Mouse (Mus musculus) heart, adult 2 months (tissue): ENCODE results near the gene Mbnl2. TPM values are rescaled to one million over a fixed set of nuclear protein-coding genes. Genes with fewer than 3 reads are reported as not detected.

Experiments
- DNase-seq, 2 experiments: peaks; one replicate each; pipeline ENCODE4 v3.0.0; 2021
- H3K27ac ChIP-seq: fragments of 200-600 bp; 2 replicates; pipeline ENCODE4 v1.8.1; 2022
- H3K27me3 ChIP-seq: fragments of 200-500 bp; 2 replicates; pipeline ENCODE4 v1.6.1; 2012; ENCODE audit warnings: mild to moderate bottlenecking, low read length, inconsistent platforms, mixed read lengths; ENCODE audit not compliant: control insufficient read depth, insufficient read depth
- H3K36me3 ChIP-seq: fragments of 200-500 bp; 2 replicates; pipeline ENCODE4 v1.6.1; 2012; ENCODE audit warnings: low read length, inconsistent platforms; ENCODE audit not compliant: control insufficient read depth, insufficient read depth
- H3K4me1 ChIP-seq: fragments of 200-500 bp; 2 replicates; pipeline ENCODE4 v1.6.1; 2011; ENCODE audit warnings: low read length; ENCODE audit not compliant: control insufficient read depth, insufficient read depth
- H3K4me3 ChIP-seq: fragments of 200-600 bp; 2 replicates; pipeline ENCODE4 v1.8.1; 2022
- H3K79me2 ChIP-seq: fragments of 200-500 bp; replicated peaks from 2 replicates; pipeline ENCODE4 v1.6.1; 2012; ENCODE audit warnings: mild to moderate bottlenecking, inconsistent platforms, low read length, moderate library complexity, mixed read lengths; ENCODE audit not compliant: control insufficient read depth, insufficient read depth
- H3K9ac ChIP-seq: fragments of 200-500 bp; 2 replicates; pipeline ENCODE4 v1.6.1; 2012; ENCODE audit warnings: low read depth, mild to moderate bottlenecking, control low read depth, inconsistent platforms, low read length, mixed read lengths
- CTCF ChIP-seq: fragments of 200-600 bp; IDR thresholded peaks from 2 replicates; pipeline ENCODE4 v1.8.1; 2022; ENCODE audit warnings: antibody characterized with exemption, mild to moderate bottlenecking, moderate library complexity
- EP300 ChIP-seq: fragments of 200-500 bp; IDR thresholded peaks from 2 replicates; pipeline ENCODE4 v1.6.1; 2011; ENCODE audit warnings: low read depth, low read length, control low read depth; ENCODE audit not compliant: insufficient read depth
- POLR2A ChIP-seq: fragments of 200-500 bp; IDR thresholded peaks from 2 replicates; pipeline ENCODE4 v1.6.1; 2011; ENCODE audit warnings: mild to moderate bottlenecking, low read depth, low read length, control low read depth; ENCODE audit not compliant: insufficient read depth
- WGBS: fragments of 180-500 bp; shearing (Covaris S2); methylation state at CpG from one replicate; pipeline ENCODE4 v1.1.7; 2018; 5-methylcytosine and 5-hydroxymethylcytosine counted together
- intact Hi-C: fragments of 180-260 bp; cut with DNase I; formaldehyde crosslinking; loops from one replicate; pipeline ENCODE4 v1.15.1; 2025
- polyA plus RNA-seq: library from polyadenylated mRNA; depleted of rRNA; stranded (reverse); fragments of >200 nt; gene quantifications from 2 replicates; pipeline ENCODE4 v1.2.3, GENCODE M21; 2012
- total RNA-seq, 2 experiments: library from RNA; stranded (reverse); gene quantifications; 2 replicates each; pipeline ENCODE4 v1.2.3; 2021

Gene Mbnl2
- total and polyA plus RNA-seq, 3 experiments = 91.1 to 258 (median 221) TPM

- 0 out of 2 replicates have a peak, but pooled peaks have one; percentile 38 for TF ChIP-seq EP300
- TF ChIP-seq POLR2A = no peak
- peak; percentile 40 for TF ChIP-seq CTCF
- DNase-seq = no peak
- Histone ChIP-seq H3K4me1 (peaks cover 2% of the 10 kb centered on the region; the same call in 1 of the 2 replicates), H3K9ac (no peak overlapping the region), H3K27ac (no peak overlapping the region), H3K4me3 (no peak overlapping the region), H3K36me3 (peaks cover 19% of the 10 kb centered on the region), H3K27me3 (no peaks in the 10 kb centered on the region), H3K79me2 (0 out of 2 replicates have a peak, but pooled peaks cover 2% of the 10 kb centered on the region)
- intact Hi-C loops = loop anchor here (5.0 to 10.0 kb wide), 2 partner anchors 260 to 328 kb away; no protein-coding TSS in a partner anchor
- 85% methylated on average over 9 of the region's 9 CpGs for WGBS
These were observed 127.2 kb downstream of the Mbnl2 start for GRCm38 (mm10) chr14:120402715-120403114.

- Histone ChIP-seq H3K9ac (no peak overlapping the region), H3K4me1 (peaks cover 2% of the 10 kb centered on the region; the same call in 1 of the 2 replicates), H3K79me2 (0 out of 2 replicates have a peak, but pooled peaks cover 2% of the 10 kb centered on the region), H3K36me3 (peaks cover 15% of the 10 kb centered on the region), H3K27me3 (no peaks in the 10 kb centered on the region), H3K4me3 (no peak overlapping the region), H3K27ac (no peak overlapping the region)
- intact Hi-C loops = loop anchor here (5.0 to 10.0 kb wide), 2 partner anchors 258 to 330 kb away; no protein-coding TSS in a partner anchor
- no peak for DNase-seq
- WGBS = 93% methylated on average over 7 of the region's 7 CpGs
- TF ChIP-seq POLR2A (no peak), CTCF (peak; percentile 36), EP300 (no peak)
These were observed 128.9 kb downstream of the Mbnl2 start for GRCm38 (mm10) chr14:120404364-120404763.

GRCm38 (mm10) chr14:120404811-120405582 is 129.5 kb downstream of the Mbnl2 start:
- H3K4me1 ChIP-seq = peaks cover 2% of the 10 kb centered on the region; the same call in 1 of the 2 replicates
- H3K27me3 ChIP-seq = no peaks in the 10 kb centered on the region
- H3K36me3 ChIP-seq = peaks cover 15% of the 10 kb centered on the region
- 81% methylated on average over 17 of the region's 17 CpGs for WGBS
- no peak for TF ChIP-seq CTCF
- no peak for TF ChIP-seq POLR2A
- TF ChIP-seq EP300 = no peak
- no peak for DNase-seq
- intact Hi-C loops = loop anchor here (5.0 to 10.0 kb wide), 2 partner anchors 257 to 330 kb away; no protein-coding TSS in a partner anchor
- no peak overlapping the region; the same call in 1 of the 2 replicates for H3K27ac ChIP-seq
- 0 out of 2 replicates have a peak, but pooled peaks cover 2% of the 10 kb centered on the region for H3K79me2 ChIP-seq
- H3K4me3 ChIP-seq = no peak overlapping the region
- no peak overlapping the region for H3K9ac ChIP-seq

- peaks cover 2% of the 10 kb centered on the region; the same call in 1 of the 2 replicates for H3K4me1 ChIP-seq
- no peak overlapping the region for H3K9ac ChIP-seq
- H3K79me2 ChIP-seq = 0 out of 2 replicates have a peak, but pooled peaks cover 2% of the 10 kb centered on the region
- no peak overlapping the region; the same call in none of the 2 replicates for H3K27ac ChIP-seq
- DNase-seq = no peak
- H3K36me3 ChIP-seq = peaks cover 15% of the 10 kb centered on the region
- intact Hi-C loops = loop anchor here (10.0 kb wide), 1 partner anchor 331 kb away; no protein-coding TSS in a partner anchor
- TF ChIP-seq EP300 (no peak), CTCF (no peak), POLR2A (no peak)
- no peaks in the 10 kb centered on the region for H3K27me3 ChIP-seq
- WGBS = 67% methylated on average over 3 of the region's 3 CpGs
- H3K4me3 ChIP-seq = no peak overlapping the region
These were observed 130.1 kb downstream of the Mbnl2 start for GRCm38 (mm10) chr14:120405597-120405996.

GRCm38 (mm10) chr14:120406271-120406670 is 130.8 kb downstream of the Mbnl2 start:
- Histone ChIP-seq H3K36me3 (peaks cover 15% of the 10 kb centered on the region), H3K79me2 (no peaks in the 10 kb centered on the region), H3K27me3 (no peaks in the 10 kb centered on the region), H3K27ac (no peak overlapping the region), H3K4me1 (peaks cover 2% of the 10 kb centered on the region; the same call in 1 of the 2 replicates), H3K9ac (no peak overlapping the region), H3K4me3 (no peak overlapping the region)
- WGBS = 78% methylated on average over 6 of the region's 6 CpGs
- intact Hi-C loops = loop anchor here (10.0 kb wide), 1 partner anchor 331 kb away; no protein-coding TSS in a partner anchor
- TF ChIP-seq CTCF (no peak), EP300 (no peak), POLR2A (no peak)
- DNase-seq = no peak
